Mouse (Mus musculus): ENCODE data around the gene Ets1. TPM values are rescaled to one million over a fixed set of nuclear protein-coding genes. Genes with fewer than 3 reads are reported as not detected.

Gene Ets1
- polyA plus RNA-seq, 1 experiment, result 0.09 TPM

GRCm38 (mm10) chr9:32691151-32691925 lies 55.3 kb downstream of the Ets1 start:
- peaks cover 14% of the 10 kb centered on the region for H3K4me1 ChIP-seq
- H3K36me3 ChIP-seq (replicated peaks; ENCODE audit: low read length), result no peaks in the 10 kb centered on the region
- H3K27me3 ChIP-seq (replicated peaks), result peaks cover 75% of the 10 kb centered on the region
- H3K4me3 ChIP-seq (replicated peaks), result no peak overlapping the region
- H3K9me3 ChIP-seq, result no peaks in the 10 kb centered on the region
- no peak for TF ChIP-seq FLI1 (IDR thresholded peaks at IDR 0.05; ENCODE audit: low read length)
- no peak for TF ChIP-seq GATA1 (IDR thresholded peaks at IDR 0.05; ENCODE audit: borderline replicate concordance, low read length)

DNA sequence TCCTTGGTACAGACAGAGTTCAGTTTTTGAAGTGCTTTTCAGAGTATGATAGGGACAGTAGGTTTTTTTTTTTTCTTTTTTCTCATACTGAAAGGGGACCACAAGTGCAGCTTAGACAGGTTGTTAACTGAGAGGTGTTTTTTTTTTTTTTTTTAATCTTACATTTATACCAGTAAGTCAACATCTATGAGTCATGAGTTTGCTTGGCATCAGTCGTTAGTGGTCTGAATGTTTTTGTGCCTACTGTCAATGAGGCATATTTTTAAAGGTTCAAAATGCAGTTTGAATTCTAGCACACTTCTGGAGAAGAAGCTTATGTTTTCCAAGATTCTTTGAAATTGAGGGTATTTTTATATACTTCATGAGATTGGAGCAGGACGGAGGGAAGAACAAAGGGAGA lies 56.9 kb downstream of the Ets1 start:
- no peak overlapping the region for H3K4me3 ChIP-seq (replicated peaks)
- no peaks in the 10 kb centered on the region for H3K9me3 ChIP-seq
- H3K36me3 ChIP-seq (replicated peaks; ENCODE audit: low read length), result no peaks in the 10 kb centered on the region
- no peak for TF ChIP-seq FLI1 (IDR thresholded peaks at IDR 0.05; ENCODE audit: low read length)
- peaks cover 78% of the 10 kb centered on the region for H3K27me3 ChIP-seq (replicated peaks)
- peaks cover 19% of the 10 kb centered on the region for H3K4me1 ChIP-seq

DNA sequence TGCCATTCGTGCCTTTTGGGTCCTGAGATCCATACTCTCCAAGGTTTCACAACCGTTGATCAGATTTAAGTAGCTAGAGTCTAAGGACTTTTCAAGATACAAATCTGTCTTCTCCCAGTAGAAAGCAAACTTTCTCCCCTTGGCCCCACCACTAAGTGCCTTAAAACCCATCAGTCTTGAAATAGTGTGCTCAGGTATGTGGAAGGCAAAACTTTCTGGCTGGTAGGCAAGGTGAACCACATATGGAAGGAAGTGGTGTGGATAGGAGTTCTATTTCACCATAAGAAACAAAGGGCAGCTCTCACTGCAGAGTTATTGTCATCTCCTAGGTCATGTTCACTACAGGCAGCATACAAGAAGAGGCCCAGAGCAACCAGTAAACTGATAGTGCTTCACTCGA lies 57.4 kb downstream of the Ets1 start:
- no peaks in the 10 kb centered on the region for H3K9me3 ChIP-seq
- H3K27me3 ChIP-seq (replicated peaks), result peaks cover 77% of the 10 kb centered on the region
- H3K36me3 ChIP-seq (replicated peaks; ENCODE audit: low read length), result no peaks in the 10 kb centered on the region
- H3K4me3 ChIP-seq (replicated peaks), result no peak overlapping the region
- TF ChIP-seq FLI1 (IDR thresholded peaks at IDR 0.05; ENCODE audit: low read length) (no peak), GATA1 (IDR thresholded peaks at IDR 0.05; ENCODE audit: borderline replicate concordance, low read length) (no peak)
- peaks cover 19% of the 10 kb centered on the region for H3K4me1 ChIP-seq

DNA sequence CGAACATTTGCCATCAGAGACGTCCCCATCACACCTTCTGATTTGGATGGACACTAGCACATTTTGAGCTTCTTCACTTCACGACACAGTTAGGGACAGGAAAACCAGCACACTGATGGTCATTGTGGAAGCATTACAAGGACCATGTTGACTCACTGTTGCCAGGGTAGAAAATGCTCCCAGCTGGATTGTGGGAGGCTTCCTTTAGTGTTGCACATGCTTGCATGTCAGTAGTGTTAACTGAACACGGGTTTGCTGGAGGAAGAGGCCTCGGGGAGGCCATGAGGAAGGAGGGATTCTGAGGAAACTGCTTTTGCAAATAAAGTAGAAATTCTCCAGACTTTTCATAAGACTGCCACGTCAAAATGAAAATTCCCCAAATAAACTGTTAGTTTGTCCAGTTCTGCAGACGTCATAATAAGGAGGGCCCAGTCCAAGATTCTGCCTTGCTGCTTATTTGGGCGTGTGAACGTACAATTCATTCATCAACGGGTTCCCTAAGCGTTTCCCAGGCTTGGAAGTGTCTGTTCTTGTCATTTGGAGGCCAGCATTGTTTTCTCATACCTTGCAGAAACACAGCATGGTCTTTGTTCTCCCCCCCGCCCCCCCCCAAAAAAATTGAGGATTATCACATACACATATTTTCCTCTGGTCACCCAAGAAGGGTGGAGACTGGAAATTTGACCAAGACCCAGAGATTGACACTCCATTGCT lies 58.2 kb downstream of the Ets1 start:
- Histone ChIP-seq H3K4me1 (peaks cover 19% of the 10 kb centered on the region), H3K4me3 (replicated peaks) (no peak overlapping the region), H3K36me3 (replicated peaks; ENCODE audit: low read length) (no peaks in the 10 kb centered on the region), H3K27me3 (replicated peaks) (peaks cover 75% of the 10 kb centered on the region), H3K9me3 (no peaks in the 10 kb centered on the region)
- TF ChIP-seq FLI1 (IDR thresholded peaks at IDR 0.05; ENCODE audit: low read length) (no peak), GATA1 (IDR thresholded peaks at IDR 0.05; ENCODE audit: borderline replicate concordance, low read length) (no peak)

DNA sequence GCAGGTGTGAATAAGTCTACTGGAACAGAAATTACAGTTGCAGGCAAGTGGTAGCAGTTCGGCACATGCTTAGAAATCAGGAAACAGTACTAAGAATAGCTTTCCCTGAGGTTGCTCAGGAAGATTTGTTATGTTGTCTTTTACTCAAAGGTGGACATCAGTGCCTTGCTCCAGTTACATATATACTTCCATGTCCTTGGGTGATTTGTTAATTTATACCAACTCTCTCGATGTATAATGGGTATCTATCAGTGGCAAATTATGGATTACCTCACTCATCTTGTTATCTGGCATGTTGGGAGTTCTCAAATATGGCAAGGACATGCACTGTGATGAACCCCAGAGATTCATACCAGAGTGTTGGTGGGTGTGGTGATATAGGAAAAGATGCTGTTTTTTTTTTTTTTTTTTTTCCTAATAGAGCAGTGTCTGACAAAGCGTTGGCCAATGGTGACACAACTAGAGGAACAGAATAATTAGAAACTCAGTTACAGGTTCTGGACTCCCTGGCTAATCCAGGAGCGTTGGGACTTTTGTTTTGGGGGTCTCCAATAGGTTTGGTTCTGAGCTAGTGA lies 59.0 kb downstream of the Ets1 start:
- Histone ChIP-seq H3K36me3 (replicated peaks; ENCODE audit: low read length) (no peaks in the 10 kb centered on the region), H3K27me3 (replicated peaks) (peaks cover 76% of the 10 kb centered on the region), H3K9me3 (no peaks in the 10 kb centered on the region), H3K4me1 (peaks cover 19% of the 10 kb centered on the region), H3K4me3 (replicated peaks) (peak overlapping the region; percentile 96)
- no peak for TF ChIP-seq FLI1 (IDR thresholded peaks at IDR 0.05; ENCODE audit: low read length)
- no peak for TF ChIP-seq GATA1 (IDR thresholded peaks at IDR 0.05; ENCODE audit: borderline replicate concordance, low read length)

DNA sequence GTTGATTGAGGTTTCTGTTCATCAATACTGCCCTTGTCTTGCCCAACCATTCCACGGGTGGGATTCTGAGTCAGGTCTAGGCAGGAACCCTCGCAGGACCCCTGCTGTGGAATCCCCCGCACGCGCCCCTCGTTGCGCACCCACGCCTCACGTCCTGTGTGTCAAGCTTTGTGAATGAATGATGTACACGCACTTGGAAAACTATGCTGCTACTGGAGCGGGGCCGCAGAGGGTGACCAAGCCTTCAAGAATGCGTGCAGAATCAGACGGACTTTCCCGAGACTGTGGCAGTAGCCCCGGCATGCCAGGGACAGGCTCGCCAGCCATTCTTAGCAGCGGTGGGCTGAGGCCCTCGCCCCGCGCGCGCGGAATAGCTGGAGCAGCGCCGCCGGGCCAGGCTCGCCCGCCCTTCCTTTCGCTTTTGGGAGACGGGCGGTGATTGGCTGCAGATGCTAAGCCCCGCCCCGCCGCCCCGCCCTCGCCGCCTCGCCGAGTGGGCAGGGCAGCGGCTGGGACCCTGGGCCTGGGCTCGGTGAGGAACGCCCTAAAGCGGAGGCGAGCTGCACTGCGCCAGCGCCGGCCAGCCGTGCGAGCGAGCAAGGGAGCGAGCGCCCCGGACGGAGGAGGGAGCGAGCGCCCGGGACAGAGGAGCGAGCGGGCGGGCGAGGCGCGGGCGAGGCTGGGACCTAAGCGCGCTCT lies 59.6 kb downstream of the Ets1 start:
- Histone ChIP-seq H3K27me3 (replicated peaks) (peaks cover 72% of the 10 kb centered on the region), H3K36me3 (replicated peaks; ENCODE audit: low read length) (no peaks in the 10 kb centered on the region), H3K4me3 (replicated peaks) (peak overlapping the region; percentile 96), H3K4me1 (peaks cover 19% of the 10 kb centered on the region), H3K9me3 (no peaks in the 10 kb centered on the region)
- no peak for TF ChIP-seq GATA1 (IDR thresholded peaks at IDR 0.05; ENCODE audit: borderline replicate concordance, low read length)
- TF ChIP-seq FLI1 (IDR thresholded peaks at IDR 0.05; ENCODE audit: low read length), result no peak

DNA sequence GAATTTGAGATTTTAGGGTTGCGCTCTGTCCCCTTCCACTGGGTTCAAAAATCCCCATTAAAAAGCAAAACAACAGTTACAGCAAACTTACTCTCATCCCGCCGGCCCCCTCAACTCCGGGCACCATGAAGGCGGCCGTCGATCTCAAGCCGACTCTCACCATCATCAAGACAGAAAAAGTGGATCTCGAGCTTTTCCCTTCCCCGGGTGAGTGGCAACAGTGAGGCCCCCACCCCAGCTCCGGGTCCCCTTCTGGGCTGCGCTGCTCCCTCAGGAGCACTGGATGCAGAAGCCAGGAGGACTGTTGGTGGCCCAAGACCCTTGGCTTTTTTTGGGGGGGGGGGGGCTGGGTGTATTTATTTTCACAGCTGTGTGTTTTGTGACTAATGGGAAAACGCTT lies 60.2 kb downstream of the Ets1 start:
- H3K4me3 ChIP-seq (replicated peaks), result peak overlapping the region; percentile 96
- H3K4me1 ChIP-seq, result peaks cover 19% of the 10 kb centered on the region
- H3K9me3 ChIP-seq, result no peaks in the 10 kb centered on the region
- no peaks in the 10 kb centered on the region for H3K36me3 ChIP-seq (replicated peaks; ENCODE audit: low read length)
- no peak for TF ChIP-seq FLI1 (IDR thresholded peaks at IDR 0.05; ENCODE audit: low read length)
- no peak for TF ChIP-seq GATA1 (IDR thresholded peaks at IDR 0.05; ENCODE audit: borderline replicate concordance, low read length)
- peaks cover 74% of the 10 kb centered on the region for H3K27me3 ChIP-seq (replicated peaks)

DNA sequence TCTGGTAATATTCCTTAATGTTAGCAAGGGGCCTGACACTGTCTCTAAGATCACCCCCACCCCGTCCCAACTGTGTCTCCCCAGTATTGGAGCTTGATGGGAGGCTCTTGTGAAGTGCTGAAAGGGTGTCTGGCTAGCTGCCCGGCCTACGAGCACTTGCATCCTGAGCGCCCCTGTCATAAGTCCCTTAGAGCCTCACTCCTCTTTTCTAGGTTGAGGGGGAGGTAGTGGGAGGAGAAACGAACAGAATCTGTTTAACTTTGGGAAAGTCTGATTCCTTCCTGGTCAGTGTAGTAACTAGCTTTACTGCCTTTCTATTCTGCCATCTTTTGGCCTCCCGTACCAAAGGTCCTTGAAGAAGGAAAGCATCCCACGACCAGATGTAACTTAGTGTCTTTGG lies 60.7 kb downstream of the Ets1 start:
- Histone ChIP-seq H3K9me3 (no peaks in the 10 kb centered on the region), H3K4me1 (peaks cover 19% of the 10 kb centered on the region), H3K4me3 (replicated peaks) (peak overlapping the region; percentile 48), H3K27me3 (replicated peaks) (peaks cover 72% of the 10 kb centered on the region), H3K36me3 (replicated peaks; ENCODE audit: low read length) (no peaks in the 10 kb centered on the region)
- no peak for TF ChIP-seq FLI1 (IDR thresholded peaks at IDR 0.05; ENCODE audit: low read length)
- no peak for TF ChIP-seq GATA1 (IDR thresholded peaks at IDR 0.05; ENCODE audit: borderline replicate concordance, low read length)

GRCm38 (mm10) chr9:32697291-32698110 lies 61.5 kb downstream of the Ets1 start:
- Histone ChIP-seq H3K27me3 (replicated peaks) (peaks cover 69% of the 10 kb centered on the region), H3K4me1 (peaks cover 19% of the 10 kb centered on the region), H3K9me3 (no peaks in the 10 kb centered on the region), H3K4me3 (replicated peaks) (no peak overlapping the region), H3K36me3 (replicated peaks; ENCODE audit: low read length) (no peaks in the 10 kb centered on the region)
- no peak for TF ChIP-seq GATA1 (IDR thresholded peaks at IDR 0.05; ENCODE audit: borderline replicate concordance, low read length)
- TF ChIP-seq FLI1 (IDR thresholded peaks at IDR 0.05; ENCODE audit: low read length), result no peak
